20 mouse cellular contexts compared by ENCODE assay signal in genomic region chr3:105616861-105617743, GRCm38 (mm10).
A peak's percentile ranks its signal among the peaks of the same experiment; 100 is the strongest.
DNase-seq lines count a peak whose midpoint lies in the region; ATAC-seq and TF ChIP-seq lines count a peak whose summit lies in the region.
"Had no signal": no experiment of that assay in that cellular context is flagged by ENCODE, and none has a peak within 500 bp of the region (broad histone marks: within the 10 kb centered on the region; RNA-seq: fewer than 3 reads in every experiment).

No protein-coding gene starts in this region.

- DNase-seq in cerebellum, adult 9-11 months: peak; percentile 58
- no peak for DNase-seq in cerebellum, adult 2 months
- DNase-seq in layer of hippocampus, adult 2 months (ENCODE audit: low spot score in 2 of 2): no peak
- DNase-seq in layer of hippocampus, adult 9-10 months (ENCODE audit: low spot score): no peak
- DNase-seq in brain, embryonic 14.5 days (ENCODE audit: low read depth): peak; percentile 77
- DNase-seq in adrenal gland, postnatal 4 days (ENCODE audit: low spot score in 2 of 2): no peak
- no peak for DNase-seq in heart, postnatal 10 days
- DNase-seq: adrenal gland, postnatal 10 days; gastrocnemius, adult 2 months; heart, postnatal 14 days; kidney, postnatal 4 days; lung, postnatal 4 days had no signal

- H3K4me3 ChIP-seq in cerebellum, adult 2 months (replicated peaks; ENCODE audit: insufficient read depth, low read depth, low read length): no peak overlapping the region
- no peak overlapping the region for H3K4me3 ChIP-seq in layer of hippocampus, adult 2 months
- H3K4me3 ChIP-seq in hindbrain, embryonic 15.5 days: no peak overlapping the region
- H3K4me3 ChIP-seq: gastrocnemius, adult 2 months; kidney, embryonic 15.5 days; lung, embryonic 15.5 days; myocyte had no signal

- no peak overlapping the region for H3K27ac ChIP-seq in cerebellum, adult 2 months (ENCODE audit: insufficient read depth, low read length)
- peak overlapping the region; percentile 54 for H3K27ac ChIP-seq in layer of hippocampus, adult 2 months
- no peak overlapping the region for H3K27ac ChIP-seq in hindbrain, embryonic 15.5 days (replicated peaks)
- H3K27ac ChIP-seq: gastrocnemius, adult 2 months; kidney, embryonic 15.5 days; liver, embryonic 14.5 days; lung, embryonic 15.5 days had no signal

- no peaks in the 10 kb centered on the region for H3K9me3 ChIP-seq in hindbrain, embryonic 15.5 days
- H3K9me3 ChIP-seq: G1E; kidney, embryonic 15.5 days; lung, embryonic 15.5 days had no signal

- H3K36me3 ChIP-seq in hindbrain, embryonic 15.5 days: no peaks in the 10 kb centered on the region
- H3K36me3 ChIP-seq: G1E; kidney, embryonic 15.5 days; lung, embryonic 15.5 days had no signal

- H3K27me3 ChIP-seq in cerebellum, adult 2 months (ENCODE audit: control insufficient read depth, insufficient read depth, low read length): no peaks in the 10 kb centered on the region
- no peaks in the 10 kb centered on the region for H3K27me3 ChIP-seq in hindbrain, embryonic 15.5 days
- H3K27me3 ChIP-seq: lung, embryonic 15.5 days had no signal

- 64% methylated on average over 2 of the region's 2 CpGs for WGBS in cerebellum, adult 2 months
- WGBS in hindbrain, embryonic 15.5 days: 83% methylated on average over 2 of the region's 2 CpGs

- intact Hi-C loops in heart, postnatal 10 days (cut with DNase I): no loop called here

- TF ChIP-seq POLR2A in cerebellum, adult 2 months (IDR thresholded peaks at IDR 0.05; ENCODE audit: borderline replicate concordance, insufficient read depth, low read length): no peak
- TF ChIP-seq POLR2A in brain, embryonic 14.5 days (IDR thresholded peaks at IDR 0.05; ENCODE audit: borderline replicate concordance, extremely low read depth, insufficient read depth, insufficient read length, poor library complexity, severe bottlenecking): no peak

- H3K4me1 ChIP-seq in cerebellum, adult 2 months (ENCODE audit: control insufficient read depth, insufficient read depth, low read length): peaks cover 25% of the 10 kb centered on the region
- peaks cover 7% of the 10 kb centered on the region for H3K4me1 ChIP-seq in hindbrain, embryonic 15.5 days (replicated peaks)
- H3K4me1 ChIP-seq: kidney, embryonic 15.5 days; lung, embryonic 15.5 days had no signal

- no peak overlapping the region for H3K9ac ChIP-seq in hindbrain, embryonic 15.5 days
- H3K9ac ChIP-seq: kidney, embryonic 15.5 days; liver, embryonic 14.5 days; lung, embryonic 15.5 days had no signal

- TF ChIP-seq CTCF in cerebellum, adult 2 months (IDR thresholded peaks at IDR 0.05; ENCODE audit: borderline replicate concordance, insufficient read depth, low read depth, low read length): no peak
- TF ChIP-seq CTCF in layer of hippocampus, adult 2 months (conservative IDR thresholded peaks at IDR 0.05): no peak
- no peak for TF ChIP-seq CTCF in brain, embryonic 14.5 days (IDR thresholded peaks at IDR 0.05; ENCODE audit: borderline replicate concordance, extremely low read depth, insufficient read depth, insufficient read length)

- H3K4me2 ChIP-seq in hindbrain, embryonic 15.5 days: no peak overlapping the region
- H3K4me2 ChIP-seq: heart, embryonic 11.5 days; kidney, embryonic 15.5 days; lung, embryonic 15.5 days had no signal

- ATAC-seq in hindbrain, embryonic 15.5 days (ENCODE audit: low FRiP score, low read depth): peak; percentile 65; the same call in 1 of the 2 replicates
- ATAC-seq: activated CD4-positive, CD25-positive, alpha-beta regulatory T cell, adult 4 months had no signal

Comparison
In these comparisons a context has a peak if more than half of its experiments do, and no peak if none do; other contexts are left out.
1. DNase-seq: peak in cerebellum, adult 9-11 months (single experiment) and brain, embryonic 14.5 days (single experiment); none in cerebellum, adult 2 months (0 of 2), layer of hippocampus, adult 2 months (0 of 2), layer of hippocampus, adult 9-10 months (single experiment), adrenal gland, postnatal 4 days (0 of 2) and heart, postnatal 10 days (0 of 2).